Mouse (Mus musculus): ENCODE measurements around the gene Syk. TPM values are rescaled to one million over a fixed set of nuclear protein-coding genes. Genes with fewer than 3 reads are reported as not detected.
A peak's percentile ranks its signal among the peaks of the same experiment; 100 is the strongest.

The Syk gene
- polyA plus RNA-seq (2015; fragmentation: Nextera tagmentation; extraction: Ambion mirVana) = 3.7 TPM in 2 replicates

DNA sequence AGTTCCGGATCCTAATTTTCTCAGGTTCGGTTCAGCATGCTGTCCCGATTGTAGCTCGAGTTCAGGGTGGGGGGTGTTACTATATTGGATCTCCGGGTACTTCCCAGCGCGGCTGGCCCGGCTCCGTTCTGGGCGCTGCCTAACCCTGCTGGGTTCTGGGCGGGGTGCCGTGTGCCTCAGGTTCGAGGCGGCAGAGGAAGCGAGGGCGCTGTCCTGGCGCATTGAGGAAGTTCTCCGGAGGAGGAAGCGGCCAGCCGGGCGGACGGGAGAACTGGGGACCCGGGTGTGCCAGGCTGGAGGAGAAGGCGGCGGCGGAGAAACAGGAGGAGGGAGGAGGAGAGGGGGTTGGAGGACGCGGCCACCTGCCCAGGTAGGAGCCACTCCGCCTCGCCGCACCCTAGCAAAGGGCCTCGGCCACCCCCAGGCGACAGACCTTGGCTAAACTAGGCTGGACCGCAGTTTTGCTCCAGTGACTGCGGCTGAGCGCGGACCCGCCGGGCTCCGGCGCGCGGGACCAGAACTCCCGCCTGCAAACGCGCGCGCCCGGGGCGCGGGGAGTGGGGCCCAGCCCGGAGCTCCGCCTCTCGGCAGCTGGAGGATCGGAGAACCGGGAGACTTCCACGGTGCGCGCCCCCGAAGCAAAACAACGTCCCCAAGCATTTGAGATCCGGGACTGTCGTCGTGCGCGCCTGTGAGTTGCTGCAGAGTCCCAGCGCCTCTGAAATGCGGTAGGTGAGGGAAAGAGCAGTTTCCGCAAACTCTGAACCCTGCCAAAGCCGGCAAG lies at the start of gene Syk:
TSS of gene Syk (plus strand) at position 296 of the 784 bp plus-strand sequence.
- no peaks in the 10 kb centered on the region for H3K27me3 ChIP-seq (replicated peaks)
- peak; percentile 60 for ATAC-seq (ENCODE audit: insufficient read depth, low FRiP score, low read depth)
- under 1% methylated on average over 70 of the region's 70 CpGs for WGBS

DNA sequence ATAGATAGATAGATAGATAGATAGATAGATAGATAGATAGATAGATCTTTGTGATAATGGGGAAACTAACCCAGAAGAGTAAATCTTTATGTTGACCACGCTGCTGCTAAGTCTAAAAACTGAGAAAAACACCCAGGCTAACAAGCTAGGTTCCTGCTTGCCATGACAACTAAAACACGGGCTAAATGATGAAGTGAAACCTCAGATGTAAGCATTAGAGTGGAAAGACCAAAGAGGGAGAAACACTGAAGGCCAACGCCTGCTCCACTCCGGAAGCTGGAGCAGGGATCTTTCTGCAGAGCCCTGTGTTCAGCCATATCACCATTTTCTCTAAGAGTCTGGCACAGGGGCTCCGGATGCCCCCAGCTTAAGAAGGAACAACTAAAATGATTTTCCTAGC lies 49.3 kb upstream of the Syk start:
- H3K4me3 ChIP-seq (replicated peaks) = no peak overlapping the region
- no peak for ATAC-seq (ENCODE audit: insufficient read depth, low FRiP score, low read depth)
- no peak overlapping the region for H3K27ac ChIP-seq
- H3K4me2 ChIP-seq = no peak overlapping the region
- no peaks in the 10 kb centered on the region for H3K36me3 ChIP-seq
- H3K4me1 ChIP-seq = peaks cover 6% of the 10 kb centered on the region
- no peak overlapping the region for H3K9ac ChIP-seq
- 80% methylated on average over 5 of the region's 5 CpGs for WGBS
- no peaks in the 10 kb centered on the region for H3K9me3 ChIP-seq
- H3K27me3 ChIP-seq (replicated peaks) = peaks cover 15% of the 10 kb centered on the region

More for the DNA sequence above, at the start of gene Syk:
- H3K9ac ChIP-seq = peak within 1 kb of the TSS; percentile 61
- peak within 1 kb of the TSS; percentile 78 for H3K27ac ChIP-seq
- H3K9me3 ChIP-seq = no peaks in the 10 kb centered on the region
- H3K36me3 ChIP-seq = no peaks in the 10 kb centered on the region
- no peaks in the 10 kb centered on the region for H3K4me1 ChIP-seq
- peak within 1 kb of the TSS; percentile 66 for H3K4me3 ChIP-seq (replicated peaks)
- H3K4me2 ChIP-seq = peak within 1 kb of the TSS; percentile 98

DNA sequence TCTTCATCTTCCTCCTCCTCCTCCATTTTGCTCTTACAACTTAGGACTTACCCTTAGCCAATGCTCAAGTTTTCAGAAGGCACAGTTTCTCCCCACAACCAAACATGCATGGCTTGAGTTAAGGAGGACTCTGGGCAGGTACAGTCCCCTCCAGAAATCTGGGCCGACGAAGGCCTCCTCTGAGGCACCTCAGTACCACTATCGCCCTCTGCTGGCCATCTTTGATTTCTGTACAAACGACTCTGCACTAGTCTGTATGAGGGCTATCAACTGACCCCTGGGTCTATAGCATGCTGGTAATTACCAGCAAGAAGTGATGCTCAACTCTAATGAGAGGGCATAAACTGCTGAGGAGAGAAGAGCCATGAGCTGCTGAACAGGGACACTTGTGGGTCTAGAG lies 47.4 kb upstream of the Syk start:
- Histone ChIP-seq H3K4me1 (0 out of 2 replicates have a peak, but pooled peaks cover under 1% of the 10 kb centered on the region), H3K27ac (no peak overlapping the region), H3K4me3 (replicated peaks) (no peak overlapping the region), H3K9ac (no peak overlapping the region), H3K9me3 (no peaks in the 10 kb centered on the region), H3K4me2 (no peak overlapping the region), H3K36me3 (no peaks in the 10 kb centered on the region), H3K27me3 (replicated peaks) (no peaks in the 10 kb centered on the region; the same call in 1 of the 2 replicates)
- ATAC-seq (ENCODE audit: insufficient read depth, low FRiP score, low read depth) = no peak
- 9% methylated on average over 4 of the region's 4 CpGs for WGBS

DNA sequence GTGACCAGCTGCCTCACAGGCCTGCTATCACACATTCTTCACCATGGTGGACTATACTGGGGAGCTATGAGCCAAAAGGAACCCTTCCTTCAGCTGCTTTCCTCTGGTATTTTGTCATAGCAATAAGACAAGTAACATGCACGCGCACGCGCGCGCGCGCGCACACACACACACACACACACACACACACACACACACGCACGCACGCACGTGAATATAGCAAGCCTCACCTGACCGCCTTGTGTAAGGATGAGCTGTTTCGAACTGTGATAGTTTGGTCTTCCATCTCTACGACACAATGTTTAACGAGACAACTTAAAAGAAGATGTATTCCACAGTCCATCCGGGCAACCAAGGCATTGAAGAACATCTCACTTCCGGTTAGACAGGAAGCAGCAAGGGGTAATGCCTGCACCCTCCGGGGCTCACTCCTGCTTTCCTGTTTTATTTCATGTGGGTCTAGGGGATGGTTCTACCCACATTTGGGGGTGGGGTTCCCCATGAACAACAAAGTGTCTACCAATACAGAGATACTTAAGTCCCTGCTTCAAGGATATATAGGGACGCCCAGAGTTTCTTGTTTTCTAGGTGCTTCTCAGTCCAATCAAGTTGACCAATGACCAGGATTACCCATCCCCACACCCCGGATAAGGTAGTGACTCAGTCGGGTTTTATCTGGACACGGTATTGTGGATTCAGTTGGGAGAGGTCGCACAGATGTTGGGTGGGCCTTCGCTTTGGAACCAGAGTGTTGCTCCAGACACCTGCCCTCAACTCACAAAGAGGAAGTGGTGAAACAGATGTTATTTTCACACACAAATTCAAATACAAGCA lies 45.0 kb upstream of the Syk start:
- WGBS = 93% methylated on average over 26 of the region's 26 CpGs
- no peaks in the 10 kb centered on the region for H3K9me3 ChIP-seq
- no peak for ATAC-seq (ENCODE audit: insufficient read depth, low FRiP score, low read depth)
- no peaks in the 10 kb centered on the region for H3K27me3 ChIP-seq (replicated peaks)
- H3K4me1 ChIP-seq = no peaks in the 10 kb centered on the region
- no peak overlapping the region for H3K4me3 ChIP-seq (replicated peaks)
- no peaks in the 10 kb centered on the region for H3K36me3 ChIP-seq
- no peak overlapping the region for H3K9ac ChIP-seq
- H3K4me2 ChIP-seq = no peak overlapping the region
- no peak overlapping the region for H3K27ac ChIP-seq

DNA sequence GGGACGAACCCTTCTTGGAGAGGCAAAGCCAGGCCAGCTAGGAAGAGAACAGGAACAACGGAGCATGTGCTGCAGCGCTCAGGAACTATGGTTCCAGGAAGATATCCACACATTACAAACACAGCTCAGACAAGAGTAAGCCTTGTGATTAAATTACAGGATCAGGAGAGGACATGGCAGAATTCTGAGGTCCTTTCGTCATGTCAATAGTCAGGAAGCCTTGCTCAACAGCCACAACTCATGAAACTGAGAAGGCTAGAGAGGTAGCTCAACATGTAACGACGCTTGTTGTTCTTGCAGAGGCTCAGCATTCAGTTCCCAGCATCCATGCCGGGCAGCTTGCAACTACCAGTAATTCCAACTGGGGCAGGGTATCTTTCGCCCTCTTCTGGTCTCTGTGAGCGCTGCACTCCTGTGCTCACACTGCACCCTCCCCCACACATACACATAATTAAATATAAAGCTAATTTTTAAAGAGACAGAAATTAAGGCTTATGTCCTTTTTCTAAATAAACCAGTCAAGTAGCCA lies 44.3 kb upstream of the Syk start:
- Histone ChIP-seq H3K9me3 (no peaks in the 10 kb centered on the region), H3K4me2 (no peak overlapping the region), H3K27me3 (replicated peaks) (no peaks in the 10 kb centered on the region), H3K4me1 (no peaks in the 10 kb centered on the region), H3K27ac (no peak overlapping the region), H3K4me3 (replicated peaks) (no peak overlapping the region), H3K36me3 (no peaks in the 10 kb centered on the region), H3K9ac (no peak overlapping the region)
- WGBS = 84% methylated on average over 9 of the region's 9 CpGs
- ATAC-seq (ENCODE audit: insufficient read depth, low FRiP score, low read depth) = no peak

DNA sequence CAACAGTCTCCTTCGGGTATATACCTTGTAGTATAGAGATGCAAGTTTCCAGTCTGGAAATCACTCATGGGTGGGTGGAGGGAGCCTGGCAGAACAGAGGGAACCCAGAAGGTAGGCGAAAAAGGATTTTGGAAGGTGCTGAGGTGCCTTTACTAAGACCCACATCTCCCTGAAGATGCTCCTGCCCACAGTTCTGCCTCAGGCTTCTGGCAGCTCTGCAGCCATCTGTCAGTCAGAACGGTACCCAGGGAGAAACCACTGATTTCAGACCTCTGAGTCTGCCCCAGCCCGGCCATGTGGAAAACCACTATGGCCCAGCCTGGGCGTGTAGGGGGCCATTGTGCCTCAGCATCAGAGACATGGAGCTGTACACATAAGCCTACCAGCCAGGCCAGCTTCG lies 43.5 kb upstream of the Syk start:
- no peak overlapping the region for H3K9ac ChIP-seq
- H3K4me3 ChIP-seq (replicated peaks) = no peak overlapping the region
- H3K27ac ChIP-seq = no peak overlapping the region
- H3K9me3 ChIP-seq = no peaks in the 10 kb centered on the region
- no peak overlapping the region for H3K4me2 ChIP-seq
- no peak for ATAC-seq (ENCODE audit: insufficient read depth, low FRiP score, low read depth)
- WGBS = 78% methylated on average over 6 of the region's 6 CpGs
- no peaks in the 10 kb centered on the region for H3K36me3 ChIP-seq
- no peaks in the 10 kb centered on the region for H3K27me3 ChIP-seq (replicated peaks)
- H3K4me1 ChIP-seq = no peaks in the 10 kb centered on the region

DNA sequence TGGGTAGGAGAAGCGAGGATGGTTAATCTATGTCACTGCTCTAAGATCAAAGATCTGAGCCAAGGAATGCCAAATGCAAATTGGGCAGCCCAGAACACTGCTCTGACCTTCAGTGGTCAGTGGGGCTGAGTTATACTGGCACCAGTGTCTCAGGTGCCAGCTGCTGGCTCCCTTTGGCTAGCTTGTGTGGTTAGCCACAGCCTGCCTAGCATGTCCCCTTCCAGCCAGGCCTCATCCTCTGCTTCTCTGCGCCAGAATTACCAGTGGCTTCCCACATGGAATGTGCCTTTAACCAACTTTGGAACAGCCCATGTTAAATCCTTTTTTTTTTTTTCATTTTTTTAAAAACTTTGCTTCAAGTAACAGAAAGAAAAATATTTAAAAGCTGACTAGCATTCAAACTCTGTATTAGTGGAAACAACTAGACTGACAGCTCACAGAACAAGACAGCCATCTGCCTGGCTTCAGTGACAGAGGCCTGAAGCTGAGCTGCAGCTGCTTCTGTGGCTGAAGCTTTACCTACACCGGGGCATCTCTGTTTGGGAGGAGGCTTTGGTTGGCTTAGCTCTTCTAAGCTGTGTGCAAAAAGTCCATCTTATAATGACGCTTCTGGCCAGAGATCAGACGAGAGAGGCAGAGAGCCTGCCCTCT lies 41.5 kb upstream of the Syk start:
- no peak for ATAC-seq (ENCODE audit: insufficient read depth, low FRiP score, low read depth)
- no peak overlapping the region for H3K27ac ChIP-seq
- H3K4me2 ChIP-seq = no peak overlapping the region
- H3K4me3 ChIP-seq (replicated peaks) = no peak overlapping the region
- 61% methylated on average over 5 of the region's 5 CpGs for WGBS
- H3K27me3 ChIP-seq (replicated peaks) = no peaks in the 10 kb centered on the region
- no peak overlapping the region for H3K9ac ChIP-seq
- H3K4me1 ChIP-seq = no peaks in the 10 kb centered on the region
- H3K9me3 ChIP-seq = no peaks in the 10 kb centered on the region
- H3K36me3 ChIP-seq = no peaks in the 10 kb centered on the region

DNA sequence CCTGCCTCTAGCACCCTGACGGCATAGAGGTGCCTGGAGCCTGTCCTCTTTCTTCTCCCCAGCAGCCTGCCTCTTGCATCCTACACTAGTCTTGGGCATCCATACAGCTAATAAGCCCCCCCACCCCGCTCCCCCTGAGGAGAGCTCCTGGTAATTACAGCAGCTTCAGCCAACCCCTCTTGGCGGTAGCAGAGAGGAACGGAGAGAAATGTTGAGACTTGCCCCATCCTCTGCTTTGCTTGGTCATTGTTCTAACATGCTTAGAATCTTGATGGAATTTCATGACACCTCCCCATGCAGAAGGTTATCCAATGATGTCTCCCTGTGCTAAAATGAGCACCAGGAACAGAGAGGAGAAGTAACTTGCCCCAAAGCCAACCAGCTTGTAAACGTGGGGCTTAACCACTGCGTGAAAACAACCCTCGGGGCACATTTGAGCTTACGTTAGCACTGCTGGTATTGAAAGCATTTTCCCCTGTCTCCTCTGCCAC lies 40.9 kb upstream of the Syk start:
- 69% methylated on average over 8 of the region's 8 CpGs for WGBS
- H3K4me2 ChIP-seq = no peak overlapping the region
- H3K4me3 ChIP-seq (replicated peaks) = no peak overlapping the region
- no peaks in the 10 kb centered on the region for H3K4me1 ChIP-seq
- no peaks in the 10 kb centered on the region for H3K9me3 ChIP-seq
- no peaks in the 10 kb centered on the region for H3K36me3 ChIP-seq
- no peak for ATAC-seq (ENCODE audit: insufficient read depth, low FRiP score, low read depth)
- no peak overlapping the region for H3K27ac ChIP-seq
- no peak overlapping the region for H3K9ac ChIP-seq
- H3K27me3 ChIP-seq (replicated peaks) = no peaks in the 10 kb centered on the region

DNA sequence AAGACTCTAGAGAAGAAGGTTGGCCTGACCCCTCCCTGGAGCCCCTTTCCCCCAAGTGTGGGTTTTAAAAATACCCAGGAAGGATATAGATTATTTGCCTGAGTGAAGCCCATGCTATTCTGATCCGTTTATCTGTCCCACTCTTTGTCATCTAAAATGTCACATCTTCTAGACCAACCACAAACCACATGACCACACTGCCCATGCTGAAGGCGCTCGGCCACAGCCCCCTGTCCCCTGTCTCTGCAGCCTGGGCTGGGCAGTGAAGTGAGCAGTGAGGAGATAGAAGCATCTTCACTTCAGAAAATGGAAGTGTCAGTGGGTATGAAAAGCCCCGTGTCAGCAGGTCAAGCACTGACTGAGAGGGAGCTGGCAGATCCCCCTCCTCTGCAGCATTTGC lies 40.3 kb upstream of the Syk start:
- Histone ChIP-seq H3K9me3 (no peaks in the 10 kb centered on the region), H3K9ac (no peak overlapping the region), H3K27ac (no peak overlapping the region), H3K36me3 (no peaks in the 10 kb centered on the region), H3K4me1 (no peaks in the 10 kb centered on the region), H3K27me3 (replicated peaks) (no peaks in the 10 kb centered on the region), H3K4me3 (replicated peaks) (no peak overlapping the region), H3K4me2 (no peak overlapping the region)
- no peak for ATAC-seq (ENCODE audit: insufficient read depth, low FRiP score, low read depth)
- 75% methylated on average over 4 of the region's 4 CpGs for WGBS

DNA sequence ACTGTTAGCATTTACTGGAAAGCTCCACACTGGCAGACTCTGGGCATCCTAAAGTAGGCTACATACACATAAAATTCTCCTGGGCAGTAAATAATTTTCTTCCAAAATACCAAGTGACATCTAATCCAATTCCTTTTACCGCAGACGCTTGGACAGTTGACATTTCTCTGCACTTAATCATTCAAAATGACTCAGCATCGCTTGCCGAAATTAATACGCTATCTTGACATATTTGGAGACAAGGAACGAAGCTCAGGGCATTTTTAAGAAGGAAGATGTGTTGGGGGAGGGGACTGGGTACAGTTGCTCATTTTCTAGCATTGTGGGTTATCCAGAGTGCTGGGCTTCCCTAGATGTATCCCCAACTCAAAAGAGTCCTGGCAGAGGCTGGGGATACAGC lies 36.7 kb upstream of the Syk start:
- Histone ChIP-seq H3K4me3 (replicated peaks) (no peak overlapping the region), H3K27ac (no peak overlapping the region), H3K4me2 (no peak overlapping the region), H3K27me3 (replicated peaks) (no peaks in the 10 kb centered on the region), H3K4me1 (no peaks in the 10 kb centered on the region), H3K9me3 (no peaks in the 10 kb centered on the region), H3K36me3 (no peaks in the 10 kb centered on the region), H3K9ac (no peak overlapping the region)
- ATAC-seq (ENCODE audit: insufficient read depth, low FRiP score, low read depth) = no peak
- WGBS = 69% methylated on average over 6 of the region's 6 CpGs

DNA sequence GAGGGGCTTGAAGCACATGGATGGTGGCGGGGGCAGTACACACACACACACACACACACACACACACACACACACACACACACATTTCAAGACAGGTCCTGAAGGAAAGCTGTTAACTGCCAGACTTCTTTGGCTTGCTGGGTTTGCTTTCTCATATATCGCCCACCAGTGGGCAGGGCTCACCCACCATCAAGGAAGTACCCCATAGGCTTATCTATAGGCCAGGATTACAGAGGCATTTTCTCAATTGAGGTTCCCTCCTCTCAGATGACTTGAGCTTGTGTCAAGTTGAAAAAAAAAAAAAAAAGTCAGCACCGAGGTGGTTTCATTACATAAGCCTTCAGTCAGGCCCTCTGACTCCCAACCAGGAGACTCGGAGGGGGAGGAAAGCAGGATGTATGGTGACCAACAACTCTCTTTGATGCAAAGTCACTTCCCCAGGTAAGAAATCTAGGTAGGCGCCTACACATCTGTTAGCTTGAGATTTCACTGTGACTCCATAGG lies 32.2 kb upstream of the Syk start:
- H3K4me2 ChIP-seq = no peak overlapping the region
- H3K4me3 ChIP-seq (replicated peaks) = no peak overlapping the region
- no peak overlapping the region for H3K27ac ChIP-seq
- no peaks in the 10 kb centered on the region for H3K9me3 ChIP-seq
- H3K4me1 ChIP-seq = no peaks in the 10 kb centered on the region
- 63% methylated on average over 5 of the region's 5 CpGs for WGBS
- no peaks in the 10 kb centered on the region for H3K27me3 ChIP-seq (replicated peaks)
- H3K36me3 ChIP-seq = no peaks in the 10 kb centered on the region
- ATAC-seq (ENCODE audit: insufficient read depth, low FRiP score, low read depth) = no peak
- no peak overlapping the region for H3K9ac ChIP-seq
